Mouse (Mus musculus) small intestine, adult 2 months (tissue): ENCODE measurements around the gene Ttc1. TPM values are rescaled to one million over a fixed set of nuclear protein-coding genes. Genes with fewer than 3 reads are reported as not detected.

Experiments used
- H3K27ac ChIP-seq: fragments of 200-500 bp; 2 replicates; pipeline ENCODE4 v1.5.1; 2012; ENCODE audit warnings: low read depth, low read length, control low read depth, inconsistent platforms; ENCODE audit not compliant: insufficient read depth
- H3K27me3 ChIP-seq: fragments of 200-500 bp; 2 replicates; pipeline ENCODE4 v1.6.1; 2012; ENCODE audit warnings: mild to moderate bottlenecking, moderate library complexity, low read length, inconsistent platforms; ENCODE audit not compliant: control insufficient read depth, insufficient read depth
- H3K36me3 ChIP-seq: fragments of 200-500 bp; 2 replicates; pipeline ENCODE4 v1.6.1; 2012; ENCODE audit warnings: mild to moderate bottlenecking, low read length, control low read depth, inconsistent platforms; ENCODE audit not compliant: control insufficient read depth, insufficient read depth
- H3K4me1 ChIP-seq: fragments of 200-500 bp; 2 replicates; pipeline ENCODE4 v1.6.1; 2012; ENCODE audit warnings: low read length, inconsistent platforms, mixed read lengths; ENCODE audit not compliant: control insufficient read depth, insufficient read depth, insufficient read length
- H3K4me3 ChIP-seq: fragments of 200-500 bp; 2 replicates; pipeline ENCODE4 v1.5.1; 2012; ENCODE audit warnings: low read depth, mild to moderate bottlenecking, control low read depth, inconsistent platforms, low read length, moderate library complexity
- CTCF ChIP-seq: fragments of 200-500 bp; IDR thresholded peaks from 2 replicates; pipeline ENCODE4 v1.5.1; 2012; ENCODE audit warnings: low read depth, mild to moderate bottlenecking, control low read depth, inconsistent platforms, low read length, moderate library complexity, mixed read lengths; ENCODE audit not compliant: insufficient replicate concordance, insufficient read length; ENCODE audit errors: extremely low read depth
- POLR2A ChIP-seq: fragments of 200-500 bp; IDR thresholded peaks from 2 replicates; pipeline ENCODE4 v1.6.1; 2012; ENCODE audit warnings: low read depth, mild to moderate bottlenecking, control low read depth, inconsistent platforms, low read length, moderate library complexity
- WGBS: fragments of 180-500 bp; shearing (Covaris S2); methylation state at CpG from one replicate; pipeline ENCODE4 v1.1.7; 2018; 5-methylcytosine and 5-hydroxymethylcytosine counted together
- polyA plus RNA-seq: library from polyadenylated mRNA; depleted of rRNA; stranded (reverse); fragments of >200 nt; gene quantifications from 2 replicates; pipeline ENCODE4 v1.2.3, GENCODE M21; 2012

Gene Ttc1
- polyA plus RNA-seq, 1 experiment = 8.8 TPM

- Histone ChIP-seq H3K4me3 (no peak overlapping the region), H3K27me3 (no peaks in the 10 kb centered on the region), H3K36me3 (peaks cover 23% of the 10 kb centered on the region), H3K4me1 (no peaks in the 10 kb centered on the region), H3K27ac (no peak overlapping the region)
- TF ChIP-seq CTCF = no peak
- no peak for TF ChIP-seq POLR2A
- WGBS = 94% methylated on average over 10 of the region's 10 CpGs
These were observed 42.1 kb downstream of the Ttc1 start for GRCm38 (mm10) chr11:43705751-43706150.

GRCm38 (mm10) chr11:43703552-43703951 is 44.3 kb downstream of the Ttc1 start:
- no peak overlapping the region for H3K27ac ChIP-seq
- WGBS = 50% methylated on average over 1 of the region's 1 CpGs
- no peaks in the 10 kb centered on the region for H3K27me3 ChIP-seq
- peaks cover 25% of the 10 kb centered on the region for H3K36me3 ChIP-seq
- H3K4me1 ChIP-seq = no peaks in the 10 kb centered on the region
- TF ChIP-seq POLR2A = no peak
- TF ChIP-seq CTCF = no peak
- no peak overlapping the region for H3K4me3 ChIP-seq

GRCm38 (mm10) chr11:43700291-43700690 is 47.5 kb downstream of the Ttc1 start:
- H3K36me3 ChIP-seq = peaks cover 19% of the 10 kb centered on the region
- H3K4me1 ChIP-seq = no peaks in the 10 kb centered on the region
- H3K4me3 ChIP-seq = no peak overlapping the region
- 51% methylated on average over 3 of the region's 3 CpGs for WGBS
- TF ChIP-seq CTCF (no peak), POLR2A (no peak)
- H3K27me3 ChIP-seq = no peaks in the 10 kb centered on the region
- H3K27ac ChIP-seq = no peak overlapping the region

- 59% methylated on average over 5 of the region's 5 CpGs for WGBS
- no peak overlapping the region for H3K27ac ChIP-seq
- H3K4me3 ChIP-seq = no peak overlapping the region
- H3K36me3 ChIP-seq = peaks cover 14% of the 10 kb centered on the region
- no peaks in the 10 kb centered on the region for H3K4me1 ChIP-seq
- no peaks in the 10 kb centered on the region for H3K27me3 ChIP-seq
- no peak for TF ChIP-seq CTCF
- TF ChIP-seq POLR2A = no peak
These were observed 49.2 kb downstream of the Ttc1 start for GRCm38 (mm10) chr11:43698621-43699020.

- Histone ChIP-seq H3K4me1 (no peaks in the 10 kb centered on the region), H3K4me3 (no peak overlapping the region), H3K27ac (no peak overlapping the region), H3K36me3 (peaks cover 25% of the 10 kb centered on the region), H3K27me3 (no peaks in the 10 kb centered on the region)
- WGBS = 97% methylated on average over 4 of the region's 4 CpGs
- TF ChIP-seq POLR2A (no peak), CTCF (no peak)
These were observed 51.2 kb downstream of the Ttc1 start for GRCm38 (mm10) chr11:43696623-43697022.

DNA sequence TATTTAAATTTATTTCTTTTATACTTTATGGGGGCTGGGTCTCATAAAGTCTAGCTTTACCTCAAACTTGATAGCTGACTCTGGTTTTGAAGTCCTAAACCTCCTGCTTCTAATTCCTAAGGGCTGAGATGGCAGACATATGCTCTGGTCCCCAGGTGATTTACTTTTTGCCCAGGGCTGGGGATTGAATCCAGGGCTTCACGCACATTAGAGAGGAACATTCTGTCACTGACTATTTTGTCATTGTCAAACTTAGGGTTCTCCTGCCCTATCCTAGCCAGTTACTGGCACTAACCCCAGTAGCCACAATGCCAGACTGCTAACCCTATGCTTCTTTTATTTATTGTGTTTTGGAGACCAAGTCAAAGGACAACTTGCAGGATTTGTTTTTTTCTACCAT is 59.0 kb downstream of the Ttc1 start:
- no peaks in the 10 kb centered on the region for H3K4me1 ChIP-seq
- no peak overlapping the region for H3K27ac ChIP-seq
- peaks cover 26% of the 10 kb centered on the region for H3K36me3 ChIP-seq
- no peak overlapping the region for H3K4me3 ChIP-seq
- WGBS = 94% methylated on average over 1 of the region's 1 CpGs
- no peaks in the 10 kb centered on the region for H3K27me3 ChIP-seq
- no peak for TF ChIP-seq POLR2A
- no peak for TF ChIP-seq CTCF

DNA sequence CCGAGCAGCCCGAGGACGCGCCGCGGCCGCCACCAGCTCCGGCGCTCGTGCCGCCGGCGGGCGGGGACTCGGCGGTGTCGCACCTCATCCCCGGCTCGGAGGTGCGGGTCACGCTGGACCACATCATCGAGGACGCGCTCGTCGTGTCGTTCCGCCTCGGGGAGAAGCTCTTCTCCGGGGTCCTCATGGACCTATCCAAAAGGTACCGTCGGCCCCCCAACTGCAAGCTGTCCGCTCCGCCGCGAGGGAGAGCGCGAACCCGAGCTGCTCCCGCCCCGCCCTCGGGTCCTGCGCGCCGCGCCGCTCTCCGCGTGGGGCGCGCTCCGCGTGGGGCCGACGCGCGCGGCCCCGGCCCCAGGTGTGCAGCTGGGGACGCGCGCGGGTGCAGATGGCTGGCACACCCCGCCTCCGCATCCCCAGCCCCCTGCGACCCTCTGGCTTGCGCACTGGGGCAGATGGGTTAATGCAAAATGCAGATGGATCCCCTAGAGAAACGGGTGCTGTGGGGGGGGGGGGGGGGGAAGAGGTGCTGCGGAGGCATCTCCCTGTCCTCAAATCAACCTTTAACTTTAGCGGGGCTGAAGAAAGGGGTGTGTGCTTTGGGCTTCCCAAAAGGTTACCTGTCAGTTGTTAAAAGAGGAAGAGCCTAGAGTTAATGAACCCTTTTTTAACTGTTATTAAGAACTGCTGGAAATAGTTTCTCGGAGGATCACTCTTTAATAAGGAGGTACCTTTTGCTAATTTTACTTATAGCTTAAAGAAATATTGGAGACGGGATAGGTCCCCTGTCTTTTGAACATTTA is 65.2 kb downstream of the Ttc1 start:
- Histone ChIP-seq H3K4me1 (peaks cover 4% of the 10 kb centered on the region; the same call in 1 of the 2 replicates), H3K36me3 (no peaks in the 10 kb centered on the region; the same call in none of the 2 replicates), H3K27me3 (no peaks in the 10 kb centered on the region), H3K4me3 (peak overlapping the region; percentile 71), H3K27ac (peak overlapping the region; percentile 62)
- TF ChIP-seq CTCF = no peak
- peak; percentile 53; the same call in 1 of the 2 replicates for TF ChIP-seq POLR2A
- 1% methylated on average over 72 of the region's 72 CpGs for WGBS
